Mouse (Mus musculus) erythroblast, embryonic 14.5 days (primary cell): ENCODE measurements at regions not wholly inside any gene's neighbourhood (a gene's known extent, or its start where the extent isn't known, plus 50 kb on each side); places are given as distances from the start of the nearest gene placed in this dataset.

Experiments
- H3K27me3 ChIP-seq: 2 replicates; pipeline ENCODE4 v1.6.1; 2012; ENCODE audit warnings: inconsistent platforms; ENCODE audit not compliant: control insufficient read depth
- H3K36me3 ChIP-seq: 2 replicates; pipeline ENCODE4 v1.6.1; 2012; ENCODE audit warnings: mild to moderate bottlenecking, inconsistent platforms; ENCODE audit not compliant: control insufficient read depth
- H3K4me1 ChIP-seq: 2 replicates; pipeline ENCODE4 v1.6.1; 2012; ENCODE audit warnings: inconsistent platforms; ENCODE audit not compliant: control insufficient read depth
- H3K4me3 ChIP-seq: replicated peaks from 2 replicates; pipeline ENCODE3; 2012; ENCODE audit warnings: moderate library complexity, mild to moderate bottlenecking, inconsistent platforms
- H3K9me3 ChIP-seq: 2 replicates; pipeline ENCODE4 v1.6.1; 2012; ENCODE audit warnings: low read length, inconsistent platforms, mixed read lengths; ENCODE audit not compliant: control insufficient read depth
- GATA1 ChIP-seq: IDR thresholded peaks from 2 replicates; pipeline ENCODE4 v1.6.1; 2012; ENCODE audit warnings: low read length, inconsistent platforms, mixed read lengths
- TAL1 ChIP-seq: IDR thresholded peaks from 3 replicates; pipeline ENCODE4 v1.6.1; 2012; ENCODE audit warnings: low read length, inconsistent platforms, mixed read lengths

- TF ChIP-seq GATA1, result no peak
- no peak for TF ChIP-seq TAL1
- no peaks in the 10 kb centered on the region for H3K36me3 ChIP-seq
- H3K4me1 ChIP-seq, result no peaks in the 10 kb centered on the region
- no peak overlapping the region for H3K4me3 ChIP-seq
- peaks cover 77% of the 10 kb centered on the region for H3K27me3 ChIP-seq
- H3K9me3 ChIP-seq, result no peaks in the 10 kb centered on the region
Observed at GRCm38 (mm10) chr3:17788778-17789299, 159.4 kb upstream of the Cypt12 start.

- Histone ChIP-seq H3K36me3 (no peaks in the 10 kb centered on the region), H3K27me3 (peaks cover 85% of the 10 kb centered on the region), H3K4me3 (no peak overlapping the region), H3K9me3 (no peaks in the 10 kb centered on the region), H3K4me1 (no peaks in the 10 kb centered on the region)
- TF ChIP-seq GATA1 (no peak), TAL1 (no peak)
Observed at GRCm38 (mm10) chr3:17789454-17790196, 158.6 kb upstream of the Cypt12 start.

GRCm38 (mm10) chr3:17790331-17790730 is 157.9 kb upstream of the Cypt12 start:
- Histone ChIP-seq H3K27me3 (peaks cover 87% of the 10 kb centered on the region), H3K4me3 (no peak overlapping the region), H3K4me1 (no peaks in the 10 kb centered on the region), H3K9me3 (no peaks in the 10 kb centered on the region), H3K36me3 (no peaks in the 10 kb centered on the region)
- TF ChIP-seq GATA1 (no peak), TAL1 (no peak)

GRCm38 (mm10) chr3:17790816-17791215 is 157.4 kb upstream of the Cypt12 start:
- H3K4me1 ChIP-seq, result no peaks in the 10 kb centered on the region
- no peaks in the 10 kb centered on the region for H3K36me3 ChIP-seq
- peaks cover 87% of the 10 kb centered on the region for H3K27me3 ChIP-seq
- H3K9me3 ChIP-seq, result no peaks in the 10 kb centered on the region
- TF ChIP-seq GATA1, result no peak
- TF ChIP-seq TAL1, result no peak
- no peak overlapping the region for H3K4me3 ChIP-seq

- no peak overlapping the region for H3K4me3 ChIP-seq
- peaks cover 87% of the 10 kb centered on the region for H3K27me3 ChIP-seq
- TF ChIP-seq TAL1, result no peak
- no peak for TF ChIP-seq GATA1
- no peaks in the 10 kb centered on the region for H3K4me1 ChIP-seq
- no peaks in the 10 kb centered on the region for H3K36me3 ChIP-seq
- H3K9me3 ChIP-seq, result no peaks in the 10 kb centered on the region
Observed at GRCm38 (mm10) chr3:17791381-17792320, 156.6 kb upstream of the Cypt12 start.

GRCm38 (mm10) chr3:17792537-17793039 is 155.6 kb upstream of the Cypt12 start:
- Histone ChIP-seq H3K4me1 (no peaks in the 10 kb centered on the region), H3K9me3 (no peaks in the 10 kb centered on the region), H3K36me3 (no peaks in the 10 kb centered on the region), H3K4me3 (no peak overlapping the region), H3K27me3 (peaks cover 81% of the 10 kb centered on the region)
- TF ChIP-seq GATA1 (no peak), TAL1 (no peak)

- Histone ChIP-seq H3K36me3 (no peaks in the 10 kb centered on the region), H3K4me3 (no peak overlapping the region), H3K4me1 (no peaks in the 10 kb centered on the region), H3K27me3 (peaks cover 70% of the 10 kb centered on the region), H3K9me3 (no peaks in the 10 kb centered on the region)
- no peak for TF ChIP-seq GATA1
Observed at GRCm38 (mm10) chr3:17793646-17794250, 154.5 kb upstream of the Cypt12 start.

GRCm38 (mm10) chr3:17794251-17795061 is 153.8 kb upstream of the Cypt12 start:
- Histone ChIP-seq H3K4me3 (no peak overlapping the region), H3K27me3 (peaks cover 65% of the 10 kb centered on the region), H3K36me3 (no peaks in the 10 kb centered on the region), H3K4me1 (no peaks in the 10 kb centered on the region), H3K9me3 (no peaks in the 10 kb centered on the region)
- no peak for TF ChIP-seq GATA1
- no peak for TF ChIP-seq TAL1
